Mouse (Mus musculus) MEL-GATA-1-ER (cell line): Measurements from ENCODE around the gene Nf1.

ENCODE experiments used
- DNase-seq: peaks from one replicate; pipeline ENCODE4 v3.0.0-alpha.2; 2012; ENCODE audit warnings: low read depth; ENCODE audit errors: extremely low read depth

Nf1 gene

DNA sequence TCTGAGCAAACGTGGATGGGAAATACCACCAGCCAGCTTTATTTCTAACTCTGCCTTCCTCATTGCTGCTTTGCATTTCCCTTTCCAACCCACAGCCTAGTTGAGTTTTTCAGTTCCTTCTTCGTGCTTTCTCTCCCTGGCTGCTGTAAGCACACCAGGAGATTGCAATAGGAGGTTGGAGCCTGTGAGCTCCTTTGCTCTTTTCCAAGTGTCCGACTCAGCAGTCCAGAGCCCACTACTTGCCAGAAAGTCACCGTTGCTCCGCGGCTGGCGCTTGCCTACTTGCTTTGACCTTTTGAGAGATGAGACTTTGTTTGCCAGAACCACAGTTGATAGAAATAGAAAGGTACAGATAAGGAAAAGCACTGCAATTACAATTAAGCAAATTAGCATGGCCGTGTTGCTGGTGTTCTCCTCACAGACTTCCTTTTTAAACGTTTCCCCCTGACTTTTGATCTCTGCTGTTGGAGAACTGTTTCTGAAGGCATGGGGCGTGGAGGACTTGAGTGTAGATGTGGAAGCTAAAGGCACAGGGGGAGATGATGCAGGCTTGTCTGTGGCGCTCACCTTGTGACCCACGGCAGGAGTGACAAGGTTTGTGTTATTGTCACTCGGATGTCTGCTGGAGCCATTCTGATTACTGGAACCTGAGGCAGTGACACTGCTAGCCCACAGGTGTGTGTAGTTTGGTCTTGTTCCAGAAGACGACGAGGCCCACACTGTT is 187.7 kb downstream of the Nf1 start:
- DNase-seq, result no peak

DNA sequence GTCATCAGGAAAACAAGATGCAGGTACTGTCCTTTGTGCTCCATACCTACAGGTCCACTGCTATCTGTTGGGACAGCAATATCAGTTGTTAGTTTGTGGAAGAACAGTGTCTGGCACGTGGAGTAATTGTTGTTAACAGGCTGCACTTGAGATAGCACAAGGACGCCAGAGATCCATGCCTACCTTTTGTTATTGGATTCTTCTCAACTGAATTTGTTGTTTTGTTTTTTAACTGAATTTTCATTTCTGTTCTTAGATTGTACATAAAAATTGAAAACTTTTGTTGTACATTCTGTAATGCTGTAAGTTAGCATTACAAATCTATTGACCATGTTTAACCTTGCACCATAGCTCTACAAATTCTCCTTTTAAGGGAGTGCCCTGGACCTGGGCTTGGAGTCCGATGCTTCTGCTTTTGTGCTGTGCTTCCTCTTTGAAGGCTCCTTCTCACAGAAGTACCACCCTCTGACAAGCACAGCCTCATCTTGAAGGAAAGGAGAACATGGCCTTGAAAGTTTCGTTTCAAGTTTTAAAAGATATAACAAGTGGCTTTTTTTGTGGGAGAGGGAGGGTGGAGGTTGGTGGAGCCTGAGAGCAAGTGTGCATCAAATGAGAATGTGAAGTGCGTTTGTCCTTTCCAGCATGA is 188.4 kb downstream of the Nf1 start:
- peak; percentile 86 for DNase-seq

DNA sequence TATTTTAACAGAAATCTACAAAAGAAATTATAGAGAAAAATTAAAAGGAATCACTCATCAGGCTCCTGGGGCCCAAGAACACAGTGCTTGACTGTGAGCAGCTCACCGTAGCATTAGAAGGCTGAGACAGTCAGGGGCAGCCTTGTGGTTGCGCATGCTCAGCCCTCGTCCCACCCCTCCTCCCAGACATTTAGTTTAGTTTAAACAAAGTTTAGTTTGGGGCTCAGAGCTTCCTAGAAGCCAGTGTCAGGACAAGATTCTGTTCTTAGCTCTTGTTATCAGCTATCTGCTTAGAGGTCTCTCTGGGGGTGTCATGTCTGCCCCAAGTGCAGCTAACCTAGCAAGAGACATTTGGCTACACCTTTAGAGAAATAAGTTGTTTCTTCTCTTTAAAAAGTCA is 189.1 kb downstream of the Nf1 start:
- no peak for DNase-seq

DNA sequence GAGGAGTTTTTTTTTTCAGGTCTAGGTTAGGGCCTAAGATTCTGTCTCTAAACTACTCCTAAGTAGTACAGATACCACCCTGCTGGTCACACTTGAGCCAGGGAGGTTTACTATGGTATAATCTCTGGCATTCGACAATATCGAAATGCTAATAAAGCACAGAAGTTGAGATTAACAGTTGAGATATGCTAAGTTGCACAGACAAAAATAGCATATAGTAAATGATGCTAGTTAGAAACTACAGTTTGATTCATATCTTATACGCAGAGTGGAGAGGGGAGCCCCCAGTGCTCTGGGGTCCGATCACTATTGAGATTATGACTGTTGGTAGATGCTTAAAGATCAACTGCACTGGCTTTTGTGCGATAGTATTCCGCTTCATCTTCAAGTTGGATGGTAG is 189.7 kb downstream of the Nf1 start:
- DNase-seq, result no peak

DNA sequence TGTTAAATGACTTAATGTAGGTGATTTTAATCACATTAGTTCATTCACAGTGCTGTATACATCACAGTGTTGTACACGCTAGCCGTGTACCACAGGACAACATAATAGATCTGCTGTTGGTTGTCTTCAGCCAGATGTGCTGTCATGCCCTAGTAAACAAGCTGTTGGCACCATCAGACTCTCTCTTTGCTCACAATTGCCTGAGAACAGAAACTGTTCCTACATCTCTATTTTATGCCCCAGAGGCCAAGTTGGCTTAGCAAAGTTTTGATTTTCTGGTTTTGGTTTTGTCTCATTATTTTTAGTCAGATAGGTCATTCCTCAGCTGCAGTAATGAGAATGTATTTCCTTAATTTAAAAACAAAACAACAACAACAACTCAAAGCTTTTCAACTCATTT is 190.2 kb downstream of the Nf1 start:
- no peak for DNase-seq

DNA sequence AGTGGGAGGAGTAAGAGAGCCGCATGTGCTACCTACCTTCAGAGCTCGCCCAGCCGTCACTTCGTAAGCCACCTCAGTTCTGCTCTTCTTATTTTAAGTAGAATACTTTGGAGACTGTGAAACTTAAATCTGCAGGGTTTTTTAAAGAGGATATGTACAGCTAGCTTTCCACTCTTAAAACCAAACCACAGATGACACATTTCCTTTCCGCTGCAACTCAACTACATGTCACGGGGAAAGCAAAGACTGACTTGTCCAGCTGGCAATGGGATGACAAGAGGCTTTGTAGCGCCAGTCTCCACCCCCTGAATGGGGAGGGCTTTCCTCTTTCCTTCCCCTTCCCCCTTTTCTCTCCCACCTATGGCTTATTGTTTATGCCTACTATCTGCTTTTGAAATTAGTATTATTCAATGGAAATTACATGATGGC is 190.9 kb downstream of the Nf1 start, which contains the start of the genes Evi2 and Evi2a:
TSS of gene Evi2 (minus strand) at position 257 of the 429 bp plus-strand sequence.
TSS of gene Evi2a (minus strand) at position 277 of the 429 bp plus-strand sequence.
- no peak for DNase-seq

DNA sequence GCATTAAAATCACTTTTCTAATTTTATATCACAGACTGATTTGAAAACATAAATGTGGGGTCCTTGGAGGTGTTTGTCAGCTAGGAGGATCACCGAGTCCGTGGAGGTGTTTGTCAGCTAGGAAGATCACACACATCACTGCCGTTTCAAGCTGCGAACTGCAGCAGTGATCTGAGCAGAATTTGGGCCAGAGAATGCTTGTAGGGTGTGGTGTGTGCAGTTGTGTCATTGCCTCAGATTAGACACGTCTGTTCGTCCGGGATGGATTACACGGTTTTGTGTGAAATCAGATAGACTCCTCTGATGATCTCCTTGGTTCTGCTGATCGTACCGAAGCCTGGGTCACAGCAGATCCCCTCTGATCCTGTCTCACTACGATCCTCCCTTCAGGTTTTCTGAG is 191.3 kb downstream of the Nf1 start:
- DNase-seq, result no peak

DNA sequence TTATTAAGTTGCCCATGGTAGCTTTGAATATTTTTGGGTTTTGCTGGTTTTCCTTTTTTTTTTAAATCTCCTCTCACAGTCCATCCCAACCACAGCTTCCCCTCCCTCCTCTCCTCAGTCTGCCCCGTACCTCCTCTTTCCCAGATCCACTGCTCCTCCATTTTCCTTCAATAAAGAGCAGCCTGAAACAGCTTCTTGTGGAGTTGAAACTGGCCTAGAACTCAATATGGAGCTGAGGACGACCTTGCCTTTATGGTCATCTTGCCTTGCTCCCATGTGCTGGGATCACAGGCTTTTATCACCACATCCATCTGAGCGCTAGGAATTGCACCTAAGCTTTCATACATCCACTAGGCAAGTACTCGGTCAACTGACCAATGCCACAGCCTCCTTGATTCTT is 192.0 kb downstream of the Nf1 start:
- DNase-seq, result no peak

DNA sequence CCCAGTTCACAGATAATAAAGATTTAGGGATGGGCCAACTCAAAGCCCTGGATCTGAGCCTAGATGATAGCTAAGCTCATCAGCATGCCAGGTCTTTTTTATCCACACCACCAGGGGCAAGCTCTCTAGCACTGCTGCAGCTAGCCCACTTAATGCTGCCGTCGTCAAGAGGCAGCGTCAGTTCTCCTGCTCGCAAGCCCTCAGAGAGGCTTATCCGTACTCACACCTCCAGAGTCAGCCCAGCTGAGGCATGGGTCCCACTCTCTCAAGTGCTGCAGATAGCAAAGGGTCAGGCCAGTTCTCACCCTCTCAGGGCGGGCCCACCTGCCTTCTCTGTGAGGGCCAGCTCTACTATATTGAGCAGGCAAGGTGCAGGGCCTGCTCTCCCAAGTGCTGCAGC is 193.8 kb downstream of the Nf1 start:
- no peak for DNase-seq

DNA sequence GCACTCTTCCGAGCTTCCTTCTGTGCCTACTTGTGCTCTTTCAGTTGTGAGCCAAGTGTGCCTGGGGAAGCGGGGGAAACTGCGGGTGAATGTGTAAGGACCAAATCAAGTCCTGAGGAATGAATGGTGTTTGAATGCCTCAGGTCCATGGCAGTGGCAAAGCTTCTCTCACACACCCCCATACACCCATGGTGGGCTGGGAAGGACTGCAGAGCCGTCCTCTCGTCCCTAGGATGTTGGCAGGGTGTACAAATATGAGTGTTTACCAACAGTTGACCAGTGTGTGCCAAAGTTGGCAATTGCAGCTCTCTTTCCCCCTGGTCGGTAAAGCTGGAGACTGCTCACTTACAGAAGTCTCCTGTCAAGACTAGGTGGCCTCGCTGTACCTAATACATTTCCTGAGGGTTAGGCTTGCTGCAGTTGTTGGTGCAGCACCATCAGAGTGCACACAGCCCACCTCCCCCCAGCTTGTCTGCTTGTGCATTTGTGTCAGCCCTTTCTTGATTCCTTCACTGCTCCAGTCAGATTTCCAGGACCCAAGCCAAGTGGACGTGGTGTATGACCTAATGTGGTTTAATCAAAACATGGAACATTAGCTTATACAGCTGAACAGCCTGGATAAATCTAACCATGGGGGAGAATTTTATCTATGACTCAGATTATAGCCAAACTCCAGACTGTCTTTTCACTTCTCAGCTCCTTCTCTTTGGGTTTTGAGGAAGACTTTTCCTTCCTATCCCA is 194.6 kb downstream of the Nf1 start:
- no peak for DNase-seq

DNA sequence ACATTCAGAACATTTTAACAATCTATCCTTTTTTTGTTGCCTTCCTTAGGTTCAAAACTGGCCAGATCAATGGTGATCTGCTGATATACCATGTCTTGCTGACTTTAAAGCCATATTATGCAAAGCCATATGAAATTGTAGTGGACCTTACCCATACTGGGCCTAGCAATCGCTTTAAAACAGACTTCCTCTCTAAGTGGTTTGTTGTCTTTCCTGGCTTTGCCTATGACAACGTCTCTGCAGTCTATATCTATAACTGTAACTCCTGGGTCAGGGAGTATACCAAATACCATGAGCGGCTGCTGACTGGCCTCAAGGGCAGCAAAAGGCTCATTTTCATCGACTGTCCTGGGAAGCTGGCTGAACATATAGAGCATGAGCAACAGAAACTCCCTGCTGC is 196.1 kb downstream of the Nf1 start:
- no peak for DNase-seq

DNA sequence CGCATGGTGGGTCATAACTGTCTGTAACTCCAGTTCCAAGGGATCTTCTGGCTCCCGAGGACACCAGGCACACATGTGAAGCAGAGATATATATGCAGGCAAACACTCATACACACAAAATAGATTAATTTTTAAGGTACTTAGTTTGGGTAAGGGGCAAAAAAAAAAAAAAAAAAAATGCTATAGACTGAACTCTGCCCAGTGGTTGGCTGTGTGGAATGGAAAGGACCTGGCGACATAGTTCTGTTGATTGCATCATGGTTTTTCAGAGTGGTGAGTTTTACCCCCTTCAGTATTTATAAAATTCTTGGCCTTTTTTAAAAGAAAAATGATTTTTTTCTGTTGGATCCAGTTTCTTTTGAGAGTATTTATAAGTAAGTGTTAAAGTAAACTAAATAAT is 196.8 kb downstream of the Nf1 start:
- no peak for DNase-seq

DNA sequence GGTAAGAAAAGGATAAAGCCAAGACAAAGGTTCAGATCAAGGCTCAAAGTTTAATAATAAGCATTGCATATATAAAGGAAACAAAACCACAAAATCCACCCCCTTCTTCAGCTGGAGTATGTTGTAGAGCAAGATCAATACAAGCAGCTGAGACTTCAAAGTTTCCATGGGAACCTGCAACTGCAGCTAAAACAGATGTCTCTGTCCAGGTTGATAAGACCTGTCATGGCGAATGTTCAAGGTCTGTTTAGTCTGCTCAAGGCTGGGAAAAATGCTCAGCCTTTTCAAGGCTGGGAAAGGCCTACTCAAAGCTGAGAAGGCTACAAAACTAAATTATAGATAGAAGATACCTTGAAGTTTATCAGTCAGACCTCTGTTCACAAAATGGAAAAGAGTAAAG is 213.1 kb downstream of the Nf1 start:
- no peak for DNase-seq

DNA sequence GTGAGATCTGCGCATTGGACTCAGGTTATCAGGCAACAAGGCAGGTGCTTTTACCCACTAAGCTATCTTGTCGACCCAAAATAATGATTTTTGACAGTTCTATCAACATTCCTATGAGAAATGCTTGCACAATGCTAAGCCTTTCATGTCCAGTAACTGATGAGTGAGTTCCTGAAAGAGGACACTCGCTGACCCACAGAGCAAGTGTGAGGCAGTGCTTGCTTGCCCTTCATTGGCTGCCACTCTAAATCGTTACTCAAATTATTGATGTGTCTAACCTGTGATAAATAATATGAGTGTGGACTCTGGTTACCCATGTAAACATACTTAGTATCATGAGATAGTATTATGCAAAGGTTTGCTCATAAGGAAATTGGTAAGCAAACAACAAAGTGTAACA is 221.0 kb downstream of the Nf1 start:
- no peak for DNase-seq

DNA sequence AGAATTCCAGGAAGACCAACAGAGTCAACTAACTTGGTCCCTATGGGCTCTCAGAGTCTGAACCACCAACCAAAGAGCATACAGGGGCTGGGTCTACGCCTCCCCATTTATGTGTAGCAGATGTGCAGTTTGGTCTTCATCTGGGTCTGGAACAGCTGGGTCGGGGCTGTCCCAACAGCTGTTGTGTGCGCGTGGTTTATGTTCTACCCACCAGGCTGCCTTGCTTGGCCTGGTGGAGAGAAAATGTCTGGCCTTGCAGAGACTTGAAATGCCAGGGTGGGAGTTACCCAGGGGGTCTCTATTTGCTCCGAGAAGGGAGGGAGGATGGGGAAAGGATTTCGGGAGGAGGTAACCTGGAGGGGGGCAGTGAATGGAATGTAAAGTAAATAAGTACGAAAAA is 224.0 kb downstream of the Nf1 start:
- DNase-seq, result no peak

DNA sequence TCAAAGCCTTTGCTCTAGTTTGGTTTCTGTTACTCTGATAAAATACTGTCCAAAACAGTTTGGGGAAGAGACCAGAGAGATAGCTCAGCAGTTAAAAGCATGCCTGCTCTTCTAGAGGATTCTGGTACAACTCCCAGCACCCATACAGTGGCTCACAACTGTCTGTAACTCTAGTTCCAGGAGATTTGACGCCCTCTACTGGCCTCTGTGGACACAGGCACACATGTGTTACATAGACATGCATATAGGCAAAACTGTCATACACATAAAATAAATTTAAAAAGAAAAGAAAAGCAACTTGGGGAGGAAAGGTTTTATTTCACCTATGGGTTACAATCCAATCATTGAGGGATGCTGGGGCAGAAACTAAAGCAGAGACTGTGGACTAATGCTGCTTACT is 227.5 kb downstream of the Nf1 start:
- no peak for DNase-seq

DNA sequence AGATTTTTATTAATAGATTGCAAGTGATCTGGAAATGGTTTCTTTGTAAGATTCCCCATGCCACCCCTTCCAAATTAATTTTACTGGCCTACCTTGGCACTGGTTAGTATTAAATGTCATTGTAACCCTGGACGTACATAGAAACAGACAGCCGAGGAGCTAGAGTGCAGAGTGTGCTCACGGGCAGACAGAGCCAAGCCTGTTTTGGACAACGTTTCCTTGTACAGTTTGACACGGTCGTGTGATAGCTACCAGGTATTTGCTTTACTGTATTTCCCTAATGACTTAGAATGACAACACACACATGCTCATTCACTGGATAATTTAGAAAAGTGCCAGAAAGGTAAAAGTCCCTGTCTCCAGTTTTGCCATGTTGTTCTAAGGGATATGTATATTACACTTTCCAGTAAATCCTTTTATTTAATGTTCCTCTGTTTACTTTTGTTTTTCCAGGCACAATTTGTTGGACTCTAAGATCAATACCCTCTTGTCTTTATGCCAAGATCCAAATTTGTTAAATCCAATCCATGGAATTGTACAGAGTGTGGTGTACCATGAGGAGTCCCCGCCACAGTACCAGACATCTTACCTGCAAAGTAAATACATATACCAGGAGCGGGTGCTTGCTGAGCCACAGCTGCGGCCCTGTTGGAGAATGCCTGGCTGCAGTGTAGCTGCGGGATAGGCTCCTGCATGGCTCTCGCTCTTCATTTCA is 228.9 kb downstream of the Nf1 start:
- no peak for DNase-seq

DNA sequence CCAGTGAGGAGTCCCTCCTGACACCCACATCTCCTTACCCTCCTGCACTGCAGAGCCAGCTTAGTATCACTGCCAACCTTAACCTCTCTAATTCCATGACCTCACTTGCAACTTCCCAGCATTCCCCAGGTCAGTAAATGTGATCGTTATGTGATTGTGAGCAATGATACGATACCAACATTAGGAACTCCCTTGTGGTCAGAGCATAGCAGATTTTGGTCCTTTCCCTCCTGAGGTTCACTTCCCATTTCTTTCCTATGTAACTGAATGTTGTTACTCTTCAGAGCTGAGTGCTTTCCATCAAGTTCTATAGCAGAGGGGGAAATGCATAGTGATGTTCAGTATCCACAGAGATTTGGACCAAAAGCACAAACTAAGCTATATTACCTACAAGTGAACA is 230.8 kb downstream of the Nf1 start:
- no peak for DNase-seq

DNA sequence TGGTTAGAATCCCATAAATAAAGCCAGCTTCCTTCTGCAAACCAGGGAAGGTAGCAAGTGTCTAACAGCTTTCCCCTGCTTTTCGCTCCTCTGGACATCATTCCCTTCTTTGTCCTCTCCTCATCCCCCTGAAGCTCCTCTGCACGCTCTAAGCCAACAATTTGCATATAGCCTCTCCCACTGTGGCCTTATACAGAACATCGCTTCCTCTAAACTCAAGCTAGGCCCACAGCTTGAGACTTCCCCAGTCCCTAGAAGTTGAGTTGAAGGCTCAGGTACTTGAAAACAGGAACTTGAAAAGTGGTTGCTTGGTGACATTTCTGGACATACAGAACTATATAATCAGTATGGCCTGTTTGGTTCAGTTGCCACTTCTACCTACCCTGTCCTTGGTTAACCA is 234.3 kb downstream of the Nf1 start:
- DNase-seq, result peak; percentile 26

DNA sequence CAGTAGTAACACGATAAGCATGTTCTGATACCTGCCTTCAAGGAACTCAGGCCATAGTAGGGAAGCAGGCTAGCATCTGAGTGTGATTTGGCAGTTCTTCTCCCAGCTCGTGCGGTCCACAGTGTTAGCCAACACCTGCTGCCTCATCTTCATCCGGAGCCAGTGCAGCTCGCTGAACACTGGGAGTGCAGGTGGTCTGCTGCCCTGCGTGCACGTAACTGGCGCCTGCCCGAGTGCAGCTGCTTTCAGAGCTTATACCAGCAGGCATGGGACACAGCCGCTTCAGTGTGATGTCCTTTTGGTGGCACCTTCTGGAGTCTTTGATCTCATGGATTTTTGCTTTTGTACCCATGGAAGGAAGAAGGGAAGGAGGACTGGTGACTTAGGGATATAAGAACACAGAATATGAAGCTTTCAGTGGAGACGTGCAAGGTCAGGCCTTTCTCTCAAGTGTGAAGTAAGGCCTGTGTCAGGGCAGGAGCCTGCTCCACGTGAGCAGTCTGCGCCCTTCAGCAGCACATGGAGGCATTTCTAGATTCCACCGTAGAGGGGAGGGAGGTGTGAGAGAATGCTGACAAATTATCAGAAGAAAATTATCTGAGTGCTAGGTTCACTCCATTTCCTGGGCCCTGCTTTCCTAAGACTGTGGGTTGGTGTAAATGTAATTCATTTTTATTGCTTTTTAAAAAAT is 236.0 kb downstream of the Nf1 start:
- no peak for DNase-seq

DNA sequence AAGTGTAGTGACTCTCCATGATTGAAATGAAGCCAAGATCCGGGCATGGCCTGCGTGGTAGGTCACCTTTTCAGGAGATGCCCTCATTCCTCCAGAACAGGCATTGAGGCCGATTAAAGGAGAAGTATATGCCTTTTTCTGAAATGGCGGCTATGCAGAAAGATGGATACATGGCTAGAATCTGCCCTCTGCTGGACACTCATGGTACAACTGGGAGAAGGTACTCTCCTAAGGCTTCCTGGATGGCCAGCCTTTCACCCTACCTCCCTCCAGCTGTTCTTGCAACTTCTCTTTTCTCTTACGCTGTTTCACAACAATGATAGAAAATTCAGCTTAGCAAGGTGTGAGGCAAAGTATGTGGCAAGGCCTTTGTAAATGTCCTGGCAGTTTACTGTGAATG is 238.2 kb downstream of the Nf1 start:
- DNase-seq, result peak; percentile 49
